Mouse (Mus musculus): ENCODE measurements around the gene Kcna1. TPM values are rescaled to one million over a fixed set of nuclear protein-coding genes. Genes with fewer than 3 reads are reported as not detected.

The Kcna1 gene
- polyA plus RNA-seq, 1 experiment: 0.19 TPM

- no peak overlapping the region for H3K4me3 ChIP-seq (ENCODE audit: low read depth, low read length)
These were observed 35.4 kb downstream of the Kcna1 start for GRCm38 (mm10) chr6:126610746-126611145.

GRCm38 (mm10) chr6:126609193-126609947, 36.8 kb downstream of the Kcna1 start:
- H3K9ac ChIP-seq (ENCODE audit: low read depth, poor library complexity, severe bottlenecking): no peak overlapping the region
- no peaks in the 10 kb centered on the region for H3K9me3 ChIP-seq (replicated peaks; ENCODE audit: control insufficient read depth, insufficient read depth, low read length, poor library complexity, severe bottlenecking)
- no peaks in the 10 kb centered on the region for H3K27me3 ChIP-seq (ENCODE audit: control insufficient read depth, insufficient read depth, low read length, poor library complexity, severe bottlenecking)
- TF ChIP-seq POLR2A (IDR thresholded peaks at IDR 0.05; ENCODE audit: insufficient read depth, low read length): no peak
- TF ChIP-seq CTCF (IDR thresholded peaks at IDR 0.05; ENCODE audit: low read depth, low read length): no peak
- TF ChIP-seq EP300 (IDR thresholded peaks at IDR 0.05; ENCODE audit: insufficient read depth, low read depth, low read length): no peak
- H3K36me3 ChIP-seq (ENCODE audit: control insufficient read depth, insufficient read depth, low read length, poor library complexity, severe bottlenecking): no peaks in the 10 kb centered on the region
- H3K27ac ChIP-seq (ENCODE audit: insufficient read depth, low read length): no peak overlapping the region
- no peaks in the 10 kb centered on the region for H3K4me1 ChIP-seq (ENCODE audit: control insufficient read depth, insufficient read depth, low read length)
- no peak overlapping the region for H3K4me3 ChIP-seq (ENCODE audit: low read depth, low read length)

More at GRCm38 (mm10) chr6:126610746-126611145, 35.4 kb downstream of the Kcna1 start:
- TF ChIP-seq POLR2A (IDR thresholded peaks at IDR 0.05; ENCODE audit: insufficient read depth, low read length) (no peak), CTCF (IDR thresholded peaks at IDR 0.05; ENCODE audit: low read depth, low read length) (no peak), EP300 (IDR thresholded peaks at IDR 0.05; ENCODE audit: insufficient read depth, low read depth, low read length) (no peak)
- no peak overlapping the region for H3K27ac ChIP-seq (ENCODE audit: insufficient read depth, low read length)
- H3K4me1 ChIP-seq (ENCODE audit: control insufficient read depth, insufficient read depth, low read length): no peaks in the 10 kb centered on the region
- no peaks in the 10 kb centered on the region for H3K27me3 ChIP-seq (ENCODE audit: control insufficient read depth, insufficient read depth, low read length, poor library complexity, severe bottlenecking)
- no peak overlapping the region for H3K9ac ChIP-seq (ENCODE audit: low read depth, poor library complexity, severe bottlenecking)
- H3K36me3 ChIP-seq (ENCODE audit: control insufficient read depth, insufficient read depth, low read length, poor library complexity, severe bottlenecking): no peaks in the 10 kb centered on the region
- no peaks in the 10 kb centered on the region for H3K9me3 ChIP-seq (replicated peaks; ENCODE audit: control insufficient read depth, insufficient read depth, low read length, poor library complexity, severe bottlenecking)

DNA sequence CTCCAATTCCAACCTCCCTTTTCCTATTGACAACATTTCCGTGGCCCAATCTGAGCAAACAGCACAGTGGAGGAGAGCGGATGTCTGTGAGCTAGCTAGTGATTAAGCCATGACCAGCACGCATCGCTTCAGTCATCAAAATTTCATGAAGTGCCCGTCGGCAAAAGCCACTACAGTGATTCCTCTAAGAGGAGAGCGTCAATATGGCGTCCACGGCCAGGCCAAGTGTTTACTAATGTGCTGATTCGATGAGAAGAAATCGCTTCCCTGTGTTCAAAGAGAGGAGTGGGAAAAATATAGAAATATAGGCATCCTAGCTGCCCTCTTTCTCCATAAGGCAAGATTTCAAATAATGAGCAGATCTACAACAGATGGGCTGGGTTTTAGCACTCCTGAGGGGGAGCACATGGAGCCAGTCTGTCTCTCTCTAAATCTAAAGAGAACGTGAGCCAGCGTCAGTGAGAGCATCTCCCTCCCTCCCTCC, 44.3 kb downstream of the Kcna1 start:
- no peak for TF ChIP-seq CTCF (IDR thresholded peaks at IDR 0.05; ENCODE audit: low read depth, low read length)
- TF ChIP-seq POLR2A (IDR thresholded peaks at IDR 0.05; ENCODE audit: insufficient read depth, low read length): no peak
- TF ChIP-seq EP300 (IDR thresholded peaks at IDR 0.05; ENCODE audit: insufficient read depth, low read depth, low read length): no peak
- Histone ChIP-seq H3K9ac (ENCODE audit: low read depth, poor library complexity, severe bottlenecking) (no peak overlapping the region), H3K36me3 (ENCODE audit: control insufficient read depth, insufficient read depth, low read length, poor library complexity, severe bottlenecking) (no peaks in the 10 kb centered on the region), H3K27me3 (ENCODE audit: control insufficient read depth, insufficient read depth, low read length, poor library complexity, severe bottlenecking) (no peaks in the 10 kb centered on the region), H3K4me1 (ENCODE audit: control insufficient read depth, insufficient read depth, low read length) (no peaks in the 10 kb centered on the region), H3K9me3 (replicated peaks; ENCODE audit: control insufficient read depth, insufficient read depth, low read length, poor library complexity, severe bottlenecking) (no peaks in the 10 kb centered on the region), H3K4me3 (ENCODE audit: low read depth, low read length) (no peak overlapping the region), H3K27ac (ENCODE audit: insufficient read depth, low read length) (no peak overlapping the region)

DNA sequence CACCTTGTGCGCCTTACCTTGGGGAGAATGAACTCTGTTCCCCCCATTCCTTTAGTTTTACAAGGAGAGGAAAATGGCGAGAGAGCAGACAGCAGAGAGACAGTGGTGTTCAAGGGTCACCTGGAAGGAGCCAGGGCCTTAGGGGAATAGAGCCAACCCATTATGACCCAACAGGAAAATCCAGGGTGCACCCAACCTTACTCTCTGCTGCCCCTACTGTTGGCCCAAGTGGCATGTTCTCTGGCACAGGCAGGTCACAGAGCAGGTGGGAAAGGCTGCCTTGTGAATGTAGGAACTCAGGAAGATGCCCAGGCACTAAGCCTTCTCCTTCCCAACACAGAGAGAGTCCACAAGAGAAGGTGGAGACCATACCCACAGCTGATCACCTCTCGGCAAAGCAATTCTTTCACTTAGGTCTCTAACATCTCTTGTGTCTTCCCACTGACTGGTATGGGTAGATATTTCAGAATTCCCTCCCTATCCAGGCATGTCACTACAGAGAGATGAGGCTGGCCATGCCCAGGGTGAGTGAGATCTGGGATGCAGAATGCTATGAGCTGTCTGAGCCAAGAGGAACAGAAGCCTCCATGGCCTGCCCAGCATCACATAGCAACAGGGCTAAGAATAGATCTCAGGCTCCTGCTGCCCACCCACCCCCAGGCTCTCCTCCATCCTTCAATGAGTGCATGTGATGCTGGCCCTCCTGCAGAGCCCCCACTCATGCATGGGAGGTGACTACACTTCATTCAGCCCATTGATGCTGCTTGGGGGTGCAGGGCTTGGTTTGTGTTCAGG, 46.8 kb downstream of the Kcna1 start:
- H3K4me3 ChIP-seq (ENCODE audit: low read depth, low read length): no peak overlapping the region
- H3K27me3 ChIP-seq (ENCODE audit: control insufficient read depth, insufficient read depth, low read length, poor library complexity, severe bottlenecking): no peaks in the 10 kb centered on the region
- no peak overlapping the region for H3K9ac ChIP-seq (ENCODE audit: low read depth, poor library complexity, severe bottlenecking)
- no peaks in the 10 kb centered on the region for H3K4me1 ChIP-seq (ENCODE audit: control insufficient read depth, insufficient read depth, low read length)
- H3K36me3 ChIP-seq (ENCODE audit: control insufficient read depth, insufficient read depth, low read length, poor library complexity, severe bottlenecking): no peaks in the 10 kb centered on the region
- H3K27ac ChIP-seq (ENCODE audit: insufficient read depth, low read length): no peak overlapping the region
- no peaks in the 10 kb centered on the region for H3K9me3 ChIP-seq (replicated peaks; ENCODE audit: control insufficient read depth, insufficient read depth, low read length, poor library complexity, severe bottlenecking)
- TF ChIP-seq EP300 (IDR thresholded peaks at IDR 0.05; ENCODE audit: insufficient read depth, low read depth, low read length) (no peak), CTCF (IDR thresholded peaks at IDR 0.05; ENCODE audit: low read depth, low read length) (peak; percentile 20)

DNA sequence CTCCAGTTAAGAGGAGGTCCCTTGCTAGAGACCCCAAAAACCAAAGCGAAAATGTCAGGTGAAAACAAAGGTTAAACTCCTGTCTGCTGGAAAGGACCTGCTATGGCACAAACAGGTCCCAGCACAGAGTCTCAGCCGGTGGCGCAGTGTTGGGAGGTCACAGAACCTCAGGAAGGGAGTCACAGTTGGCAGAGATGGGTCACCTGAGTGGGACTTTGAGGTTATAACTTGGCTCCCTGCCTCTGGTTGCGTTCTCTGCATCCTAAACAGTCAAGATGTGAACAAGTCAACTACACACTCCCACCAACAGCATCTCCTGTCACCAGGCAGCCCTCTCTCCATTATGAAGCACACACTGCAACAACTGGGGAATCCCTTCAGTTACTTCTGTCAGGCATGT, 48.4 kb downstream of the Kcna1 start:
- no peak for TF ChIP-seq EP300 (IDR thresholded peaks at IDR 0.05; ENCODE audit: insufficient read depth, low read depth, low read length)
- no peak for TF ChIP-seq CTCF (IDR thresholded peaks at IDR 0.05; ENCODE audit: low read depth, low read length)
- TF ChIP-seq POLR2A (IDR thresholded peaks at IDR 0.05; ENCODE audit: insufficient read depth, low read length): no peak
- Histone ChIP-seq H3K36me3 (ENCODE audit: control insufficient read depth, insufficient read depth, low read length, poor library complexity, severe bottlenecking) (no peaks in the 10 kb centered on the region), H3K27me3 (ENCODE audit: control insufficient read depth, insufficient read depth, low read length, poor library complexity, severe bottlenecking) (no peaks in the 10 kb centered on the region), H3K9me3 (replicated peaks; ENCODE audit: control insufficient read depth, insufficient read depth, low read length, poor library complexity, severe bottlenecking) (no peaks in the 10 kb centered on the region), H3K9ac (ENCODE audit: low read depth, poor library complexity, severe bottlenecking) (no peak overlapping the region), H3K27ac (ENCODE audit: insufficient read depth, low read length) (no peak overlapping the region), H3K4me1 (ENCODE audit: control insufficient read depth, insufficient read depth, low read length) (no peaks in the 10 kb centered on the region), H3K4me3 (ENCODE audit: low read depth, low read length) (no peak overlapping the region)
